Mouse (Mus musculus): ENCODE data around the gene Slc13a3.

DNA sequence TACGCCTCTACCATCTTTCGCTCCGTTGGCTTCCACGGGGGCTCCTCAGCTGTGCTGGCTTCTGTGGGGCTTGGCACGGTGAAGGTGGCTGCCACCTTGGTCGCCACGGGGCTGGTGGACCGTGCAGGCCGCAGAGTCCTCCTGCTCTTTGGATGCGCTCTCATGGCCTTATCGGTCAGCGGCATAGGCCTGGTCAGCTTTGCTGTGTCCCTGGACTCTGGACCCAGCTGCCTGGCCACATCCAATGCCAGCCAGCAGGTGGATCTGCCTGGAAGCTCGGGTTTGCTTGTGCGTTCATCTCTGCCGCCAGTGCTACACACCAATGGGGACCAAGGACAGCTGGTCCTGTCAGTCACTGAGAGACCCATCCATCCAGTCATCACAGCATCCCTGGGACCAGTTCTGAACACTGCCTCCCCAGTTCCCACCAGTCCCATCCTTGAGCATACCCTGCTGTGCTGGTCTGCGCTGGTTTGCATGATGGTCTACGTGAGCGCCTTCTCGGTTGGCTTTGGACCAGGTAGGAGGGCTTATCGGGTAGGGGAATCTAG lies 42.2 kb upstream of the Slc13a3 start:
- TF ChIP-seq GATA1 (IDR thresholded peaks at IDR 0.05; ENCODE audit: borderline replicate concordance, low read length) (no peak), FLI1 (IDR thresholded peaks at IDR 0.05; ENCODE audit: low read length) (no peak)
